Mouse (Mus musculus): ENCODE results near the gene Hist1h2an.
"Not testable (repeated sequence)": the region's sequence is repeated elsewhere in the genome, so short reads cannot be mapped to it uniquely, and the experiment has no call there.

The Hist1h2an gene

GRCm38 (mm10) chr13:21786899-21787629, at the start of gene Hist1h2an, which contains the start of gene Hist1h2bp:
Hist1h2an (minus strand) TSS chr13:21787218.
Hist1h2bp (plus strand) TSS chr13:21787461.
- DNase-seq (ENCODE audit: low spot score): peak; percentile 94

- DNase-seq (ENCODE audit: low spot score): not testable (repeated sequence)
Observed at GRCm38 (mm10) chr13:21833461-21833860, 46.4 kb upstream of the Hist1h2an start, which contains the start of the genes Hist1h2ap and Hist1h2br. Hist1h2ap (minus strand) TSS chr13:21833507. Hist1h2br (plus strand) TSS chr13:21833743.

- peak; percentile 46 for DNase-seq (ENCODE audit: low spot score)
Observed at GRCm38 (mm10) chr13:21831418-21832394, 44.7 kb upstream of the Hist1h2an start, which contains the start of gene Hist1h4n. Hist1h4n (minus strand) TSS chr13:21832196.

- DNase-seq (ENCODE audit: low spot score): no peak
Observed at GRCm38 (mm10) chr13:21830344-21830743, 43.3 kb upstream of the Hist1h2an start.

- DNase-seq (ENCODE audit: low spot score): no peak
Observed at GRCm38 (mm10) chr13:21828511-21828910, 41.5 kb upstream of the Hist1h2an start.

GRCm38 (mm10) chr13:21820082-21820890, 33.3 kb upstream of the Hist1h2an start:
- not testable (repeated sequence) for DNase-seq (ENCODE audit: low spot score)

GRCm38 (mm10) chr13:21812092-21812491, 25.1 kb upstream of the Hist1h2an start:
- DNase-seq (ENCODE audit: low spot score): not testable (repeated sequence)

- peak; percentile 48 for DNase-seq (ENCODE audit: low spot score)
Observed at GRCm38 (mm10) chr13:21811539-21811938, 24.5 kb upstream of the Hist1h2an start, which contains the start of gene Hist1h4m. Hist1h4m (plus strand) TSS chr13:21811746.

GRCm38 (mm10) chr13:21811074-21811473, 24.1 kb upstream of the Hist1h2an start:
- not testable (repeated sequence) for DNase-seq (ENCODE audit: low spot score)

GRCm38 (mm10) chr13:21810073-21810472, 23.1 kb upstream of the Hist1h2an start, which contains the start of the genes Hist1h2bq and Hist1h2ao:
Hist1h2bq (minus strand) TSS chr13:21810197.
Hist1h2ao (plus strand) TSS chr13:21810465.
- not testable (repeated sequence) for DNase-seq (ENCODE audit: low spot score)

GRCm38 (mm10) chr13:21803058-21803457, 16.0 kb upstream of the Hist1h2an start:
- DNase-seq (ENCODE audit: low spot score): not testable (repeated sequence)

- DNase-seq (ENCODE audit: low spot score): not testable (repeated sequence)
Observed at GRCm38 (mm10) chr13:21797163-21797562, 10.1 kb upstream of the Hist1h2an start.

- DNase-seq (ENCODE audit: low spot score): no peak
Observed at GRCm38 (mm10) chr13:21795584-21795983, 8.6 kb upstream of the Hist1h2an start.

GRCm38 (mm10) chr13:21790601-21791283, 3.7 kb upstream of the Hist1h2an start:
- no peak for DNase-seq (ENCODE audit: low spot score)

GRCm38 (mm10) chr13:21789925-21790324, 2.9 kb upstream of the Hist1h2an start:
- no peak for DNase-seq (ENCODE audit: low spot score)

- DNase-seq (ENCODE audit: low spot score): no peak
Observed at GRCm38 (mm10) chr13:21787760-21788593, 959 bp upstream of the Hist1h2an start.

GRCm38 (mm10) chr13:21786189-21786898, 674 bp downstream of the Hist1h2an start:
- DNase-seq (ENCODE audit: low spot score): no peak

GRCm38 (mm10) chr13:21784311-21784710, 2.7 kb downstream of the Hist1h2an start:
- no peak for DNase-seq (ENCODE audit: low spot score)

- peak; percentile 23 for DNase-seq (ENCODE audit: low spot score)
Observed at GRCm38 (mm10) chr13:21783734-21784161, 3.3 kb downstream of the Hist1h2an start.
